Mouse (Mus musculus): ENCODE measurements around the gene Tsc22d4. TPM values are rescaled to one million over a fixed set of nuclear protein-coding genes. Genes with fewer than 3 reads are reported as not detected.

The Tsc22d4 gene
- total and polyA plus RNA-seq, 2 experiments from 2014 or later = 157 to 320 TPM

DNA sequence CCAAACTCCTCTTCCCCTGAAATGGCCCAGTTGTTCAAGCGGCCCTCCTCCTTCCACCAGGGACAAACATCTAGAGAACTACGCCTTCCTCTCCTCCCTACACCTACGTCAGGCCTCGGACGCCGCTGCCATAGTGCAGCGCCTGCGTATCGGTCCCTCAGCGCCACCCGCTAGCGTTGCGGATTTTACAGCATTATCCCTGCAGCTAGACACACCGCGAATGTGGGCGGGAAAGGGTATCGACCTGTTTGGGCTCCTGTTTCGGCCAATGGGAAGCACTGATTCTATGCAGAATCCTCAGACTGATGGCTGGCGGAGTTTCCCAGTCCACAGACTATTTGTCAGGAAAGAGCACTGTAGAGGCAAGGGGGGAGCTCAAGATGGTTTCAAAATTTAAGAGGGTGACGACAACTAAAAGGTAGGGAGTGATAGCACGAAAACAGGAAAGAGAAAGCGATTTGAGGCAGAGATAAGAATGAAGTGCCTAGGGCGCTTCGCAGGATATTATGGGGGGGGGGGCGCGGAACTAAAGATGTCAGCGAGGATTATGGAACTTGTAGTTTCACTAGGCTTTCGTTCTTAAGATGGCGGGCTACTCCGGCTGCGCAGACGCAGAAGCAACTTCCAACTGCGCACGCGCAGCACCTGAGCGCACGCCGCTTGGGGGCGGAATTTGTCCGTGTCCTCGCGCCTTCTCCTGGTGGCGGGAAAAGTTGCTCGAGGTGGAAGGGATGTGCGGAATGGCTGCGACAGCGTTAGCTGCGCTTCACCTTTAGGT is 41.8 kb downstream of the Tsc22d4 start, which contains the start of the genes Mepce and Zcwpw1:
Gene Mepce, minus strand, starts transcription at position 505 of the 778 bp plus-strand sequence.
Gene Zcwpw1, plus strand, starts transcription at position 648 of the 778 bp plus-strand sequence.
- peak within 1 kb of the TSS; percentile 77 for H3K4me2 ChIP-seq (ENCODE audit: low read depth, low read length, poor library complexity, severe bottlenecking)
- peak; percentile 92 for TF ChIP-seq CTCF (IDR thresholded peaks at IDR 0.05)
- peak; percentile 98 for DNase-seq (ENCODE audit: low spot score)
- H3K4me1 ChIP-seq (ENCODE audit: insufficient read depth, low read length) = peaks cover 25% of the 10 kb centered on the region
- H3K9ac ChIP-seq (replicated peaks; ENCODE audit: low read length, poor library complexity, severe bottlenecking) = peak within 1 kb of the TSS; percentile 89
- no peaks in the 10 kb centered on the region for H3K9me3 ChIP-seq (ENCODE audit: low read length)
- H3K27ac ChIP-seq (ENCODE audit: low read depth, low read length) = peak within 1 kb of the TSS; percentile 97
- under 1% methylated on average over 48 of the region's 48 CpGs for WGBS
- H3K36me3 ChIP-seq (ENCODE audit: insufficient read depth, low read length) = peaks cover 16% of the 10 kb centered on the region
- peak; percentile 82 for ATAC-seq (ENCODE audit: low FRiP score)
- H3K4me3 ChIP-seq (ENCODE audit: low read depth, low read length) = peak within 1 kb of the TSS; percentile 64
- no peaks in the 10 kb centered on the region for H3K27me3 ChIP-seq (ENCODE audit: insufficient read depth, low read length)

DNA sequence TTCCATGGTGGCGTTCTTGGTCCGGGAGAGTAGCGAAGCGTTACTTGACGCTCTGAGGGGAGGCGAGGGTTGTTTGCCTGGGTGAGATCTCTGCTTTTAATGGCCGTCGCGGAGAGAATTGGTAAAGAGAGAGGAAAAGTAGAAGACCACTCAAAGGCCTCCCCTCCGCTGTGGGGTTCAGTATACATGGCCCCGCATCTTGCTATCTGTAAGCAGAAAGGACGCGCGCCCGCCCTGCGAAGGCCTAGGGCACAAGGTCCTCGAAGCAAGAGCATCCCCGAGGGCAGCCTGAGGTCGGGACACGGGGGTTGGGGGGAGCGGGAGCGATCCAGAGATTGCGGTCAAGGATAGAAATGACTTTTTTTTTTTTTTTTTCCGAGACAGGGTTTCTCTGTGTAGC is 42.6 kb downstream of the Tsc22d4 start:
- H3K4me3 ChIP-seq (ENCODE audit: low read depth, low read length) = peak overlapping the region; percentile 64
- no peak for ATAC-seq (ENCODE audit: low FRiP score)
- no peaks in the 10 kb centered on the region for H3K9me3 ChIP-seq (ENCODE audit: low read length)
- peak overlapping the region; percentile 61 for H3K4me2 ChIP-seq (ENCODE audit: low read depth, low read length, poor library complexity, severe bottlenecking)
- no peak overlapping the region for H3K27ac ChIP-seq (ENCODE audit: low read depth, low read length)
- peaks cover 22% of the 10 kb centered on the region for H3K4me1 ChIP-seq (ENCODE audit: insufficient read depth, low read length)
- DNase-seq (ENCODE audit: low spot score) = no peak
- WGBS = 74% methylated on average over 24 of the region's 24 CpGs
- no peak for TF ChIP-seq CTCF (IDR thresholded peaks at IDR 0.05)
- H3K36me3 ChIP-seq (ENCODE audit: insufficient read depth, low read length) = peaks cover 7% of the 10 kb centered on the region
- no peaks in the 10 kb centered on the region for H3K27me3 ChIP-seq (ENCODE audit: insufficient read depth, low read length)
- H3K9ac ChIP-seq (replicated peaks; ENCODE audit: low read length, poor library complexity, severe bottlenecking) = no peak overlapping the region

DNA sequence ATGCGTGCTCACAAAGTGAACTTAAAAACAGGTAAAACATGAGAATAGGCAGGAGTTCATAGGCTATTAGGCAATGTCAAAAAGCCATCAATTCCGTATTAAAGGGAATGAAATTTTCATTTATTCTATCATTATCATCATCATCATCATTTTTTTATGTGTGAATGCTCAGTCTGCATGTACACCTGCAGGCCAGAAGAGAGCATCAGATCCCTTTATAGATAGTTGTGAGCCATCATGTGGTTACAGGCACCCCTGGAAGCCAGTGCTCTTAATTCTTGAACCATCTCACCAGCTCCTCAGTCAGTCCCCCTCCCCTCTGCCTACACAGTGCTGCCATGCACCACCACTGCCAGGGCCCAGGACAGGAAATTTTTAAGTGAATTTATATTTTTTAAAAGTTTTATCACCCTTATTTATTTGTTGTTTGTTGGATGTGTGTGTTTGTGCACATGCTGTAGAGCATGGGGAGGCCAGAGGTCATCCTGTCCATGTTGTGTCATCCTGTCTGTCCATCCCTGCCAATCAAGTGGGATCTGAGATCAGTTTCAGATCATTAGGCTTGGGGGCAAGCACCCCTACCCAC is 43.5 kb downstream of the Tsc22d4 start:
- 96% methylated on average over 2 of the region's 2 CpGs for WGBS
- DNase-seq (ENCODE audit: low spot score) = no peak
- TF ChIP-seq CTCF (IDR thresholded peaks at IDR 0.05) = peak; percentile 33; the same call in 1 of the 2 replicates

DNA sequence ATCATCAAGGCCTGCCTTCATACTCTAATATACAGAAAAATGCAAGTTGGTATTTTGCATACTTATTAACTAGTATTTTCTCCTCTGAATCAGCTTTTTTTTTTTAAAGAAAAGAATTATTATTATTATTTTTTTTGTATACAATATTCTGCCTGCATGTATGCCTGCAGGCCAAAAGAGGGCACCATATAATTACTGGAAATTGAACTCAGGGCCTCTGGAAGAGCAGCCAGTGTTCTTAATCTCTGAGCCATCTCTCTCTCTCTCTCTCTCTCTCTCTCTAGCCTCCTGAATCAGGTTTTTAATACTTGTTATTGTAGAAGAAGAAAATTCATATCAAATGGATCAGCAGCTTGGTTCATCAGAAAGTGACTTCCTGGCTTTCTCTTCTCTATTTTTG is 46.0 kb downstream of the Tsc22d4 start:
- Histone ChIP-seq H3K4me3 (ENCODE audit: low read depth, low read length) (no peak overlapping the region), H3K27me3 (ENCODE audit: insufficient read depth, low read length) (no peaks in the 10 kb centered on the region), H3K4me1 (ENCODE audit: insufficient read depth, low read length) (0 out of 2 replicates have a peak, but pooled peaks cover 2% of the 10 kb centered on the region), H3K9ac (replicated peaks; ENCODE audit: low read length, poor library complexity, severe bottlenecking) (no peak overlapping the region), H3K27ac (ENCODE audit: low read depth, low read length) (no peak overlapping the region), H3K4me2 (ENCODE audit: low read depth, low read length, poor library complexity, severe bottlenecking) (no peak overlapping the region), H3K9me3 (ENCODE audit: low read length) (no peaks in the 10 kb centered on the region), H3K36me3 (ENCODE audit: insufficient read depth, low read length) (no peaks in the 10 kb centered on the region)
- ATAC-seq (ENCODE audit: low FRiP score) = no peak
- peak; percentile 59 for TF ChIP-seq CTCF (IDR thresholded peaks at IDR 0.05)
- no peak for DNase-seq (ENCODE audit: low spot score)

More for the DNA sequence above, 43.5 kb downstream of the Tsc22d4 start:
- no peak overlapping the region for H3K4me2 ChIP-seq (ENCODE audit: low read depth, low read length, poor library complexity, severe bottlenecking)
- H3K27me3 ChIP-seq (ENCODE audit: insufficient read depth, low read length) = no peaks in the 10 kb centered on the region
- H3K9me3 ChIP-seq (ENCODE audit: low read length) = no peaks in the 10 kb centered on the region
- H3K9ac ChIP-seq (replicated peaks; ENCODE audit: low read length, poor library complexity, severe bottlenecking) = no peak overlapping the region
- no peak overlapping the region for H3K27ac ChIP-seq (ENCODE audit: low read depth, low read length)
- H3K36me3 ChIP-seq (ENCODE audit: insufficient read depth, low read length) = no peaks in the 10 kb centered on the region
- ATAC-seq (ENCODE audit: low FRiP score) = no peak
- no peak overlapping the region for H3K4me3 ChIP-seq (ENCODE audit: low read depth, low read length)
- H3K4me1 ChIP-seq (ENCODE audit: insufficient read depth, low read length) = peaks cover 14% of the 10 kb centered on the region

DNA sequence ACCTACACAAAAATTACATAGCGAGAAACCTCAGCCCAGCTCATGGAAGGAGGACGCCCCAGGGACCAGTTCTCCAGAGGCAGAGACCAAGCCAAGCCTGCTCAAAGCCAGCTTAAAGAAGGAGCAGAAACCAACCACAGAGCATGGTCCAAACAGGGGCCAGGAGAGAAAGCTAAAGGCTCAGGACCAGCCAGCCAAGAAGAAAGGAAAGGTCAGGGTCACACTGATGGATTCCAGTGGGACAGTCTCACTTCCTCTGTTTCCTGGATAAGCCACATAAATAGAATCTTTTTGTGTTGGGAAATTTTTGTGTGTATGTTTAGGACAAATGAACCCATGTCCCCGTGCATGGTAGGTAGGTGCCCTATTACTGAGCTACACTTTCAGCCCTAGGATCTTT is 51.1 kb downstream of the Tsc22d4 start:
- no peak for ATAC-seq (ENCODE audit: low FRiP score)
- no peaks in the 10 kb centered on the region for H3K36me3 ChIP-seq (ENCODE audit: insufficient read depth, low read length)
- no peaks in the 10 kb centered on the region for H3K4me1 ChIP-seq (ENCODE audit: insufficient read depth, low read length)
- 82% methylated on average over 3 of the region's 3 CpGs for WGBS
- no peak for DNase-seq (ENCODE audit: low spot score)
- H3K4me3 ChIP-seq (ENCODE audit: low read depth, low read length) = no peak overlapping the region
- no peak overlapping the region for H3K9ac ChIP-seq (replicated peaks; ENCODE audit: low read length, poor library complexity, severe bottlenecking)
- H3K27me3 ChIP-seq (ENCODE audit: insufficient read depth, low read length) = no peaks in the 10 kb centered on the region
- no peak overlapping the region for H3K4me2 ChIP-seq (ENCODE audit: low read depth, low read length, poor library complexity, severe bottlenecking)
- no peaks in the 10 kb centered on the region for H3K9me3 ChIP-seq (ENCODE audit: low read length)
- no peak for TF ChIP-seq CTCF (IDR thresholded peaks at IDR 0.05)
- no peak overlapping the region for H3K27ac ChIP-seq (ENCODE audit: low read depth, low read length)

DNA sequence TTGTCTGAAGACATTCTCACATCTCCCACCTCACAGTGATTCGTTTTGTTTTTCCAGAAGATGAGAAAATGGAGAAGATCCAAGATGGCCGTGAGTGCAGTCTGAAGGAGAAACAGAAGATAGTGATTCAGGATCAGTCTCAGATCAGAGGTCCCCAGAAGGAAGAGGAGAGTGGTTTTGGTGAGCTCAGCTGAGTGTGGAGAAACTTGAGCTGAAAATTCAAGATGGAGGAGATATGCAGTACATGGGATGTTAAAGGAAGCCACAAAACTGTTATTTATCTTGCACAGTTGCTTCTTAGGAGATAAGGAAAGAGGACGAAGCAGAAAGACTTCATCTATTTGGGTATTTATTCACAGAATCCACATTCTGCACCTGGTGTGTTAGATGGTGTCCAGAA is 55.4 kb downstream of the Tsc22d4 start:
- Histone ChIP-seq H3K9me3 (ENCODE audit: low read length) (no peaks in the 10 kb centered on the region), H3K27ac (ENCODE audit: low read depth, low read length) (no peak overlapping the region), H3K27me3 (ENCODE audit: insufficient read depth, low read length) (no peaks in the 10 kb centered on the region), H3K4me3 (ENCODE audit: low read depth, low read length) (no peak overlapping the region), H3K4me2 (ENCODE audit: low read depth, low read length, poor library complexity, severe bottlenecking) (no peak overlapping the region), H3K36me3 (ENCODE audit: insufficient read depth, low read length) (no peaks in the 10 kb centered on the region), H3K4me1 (ENCODE audit: insufficient read depth, low read length) (no peaks in the 10 kb centered on the region), H3K9ac (replicated peaks; ENCODE audit: low read length, poor library complexity, severe bottlenecking) (no peak overlapping the region)
- no peak for DNase-seq (ENCODE audit: low spot score)
- ATAC-seq (ENCODE audit: low FRiP score) = no peak
- no peak for TF ChIP-seq CTCF (IDR thresholded peaks at IDR 0.05)
- WGBS = 80% methylated on average over 3 of the region's 3 CpGs

Data from midbrain, postnatal 0 days (tissue).